Mouse (Mus musculus): ENCODE results near the gene Htr2b. TPM values are rescaled to one million over a fixed set of nuclear protein-coding genes. Genes with fewer than 3 reads are reported as not detected.

The Htr2b gene
- polyA plus RNA-seq (2012), result not detected in 2 replicates

GRCm38 (mm10) chr1:86111779-86112178 lies at the start of gene Htr2b:
Htr2b (minus strand) TSS chr1:86111970.
- TF ChIP-seq GATA1 (IDR thresholded peaks at IDR 0.05; ENCODE audit: low read length), result no peak

- no peak for TF ChIP-seq GATA1 (IDR thresholded peaks at IDR 0.05; ENCODE audit: low read length)
Measured at GRCm38 (mm10) chr1:86161061-86161460, 49.3 kb upstream of the Htr2b start.

DNA sequence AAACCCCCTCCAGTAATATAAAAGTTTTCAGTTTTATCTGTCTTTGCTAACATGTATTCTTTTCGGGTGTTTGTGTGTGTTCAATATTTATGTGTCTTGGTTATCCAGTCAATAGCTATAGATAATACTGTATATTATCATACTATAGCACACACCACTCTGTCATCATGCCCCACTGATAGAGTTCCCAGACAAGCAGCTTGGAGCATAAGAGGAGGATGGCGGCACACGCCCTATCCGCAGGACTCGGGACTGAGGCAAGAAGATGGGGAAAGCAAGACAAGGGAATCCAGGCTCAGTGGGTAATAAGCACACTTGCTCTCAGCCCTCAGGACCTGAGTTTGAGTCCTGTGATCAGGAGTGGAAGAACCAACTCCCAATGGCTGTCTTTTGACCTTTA lies 48.7 kb upstream of the Htr2b start:
- TF ChIP-seq GATA1 (IDR thresholded peaks at IDR 0.05; ENCODE audit: low read length), result no peak

DNA sequence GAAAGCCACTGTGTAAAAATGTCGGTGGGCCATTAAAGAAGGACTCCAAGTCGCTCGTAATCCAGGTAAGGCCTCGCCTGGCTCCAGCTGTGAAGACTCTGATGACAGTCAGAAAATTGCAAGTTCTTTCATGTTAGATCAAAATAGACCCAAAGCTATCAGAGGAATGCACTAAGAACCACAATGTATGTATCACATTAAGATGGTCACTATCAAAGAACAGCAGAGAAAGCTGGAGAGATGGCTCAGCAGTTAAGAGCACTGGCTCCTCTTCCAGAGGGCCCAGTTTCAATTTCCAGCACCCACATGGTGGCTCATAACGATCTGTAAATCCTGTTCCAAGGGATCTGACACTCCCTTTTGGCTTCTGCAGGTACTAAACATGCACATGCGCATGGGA lies 48.3 kb upstream of the Htr2b start:
- no peak for TF ChIP-seq GATA1 (IDR thresholded peaks at IDR 0.05; ENCODE audit: low read length)

GRCm38 (mm10) chr1:86156595-86156994 lies 44.8 kb upstream of the Htr2b start:
- no peak for TF ChIP-seq GATA1 (IDR thresholded peaks at IDR 0.05; ENCODE audit: low read length)

DNA sequence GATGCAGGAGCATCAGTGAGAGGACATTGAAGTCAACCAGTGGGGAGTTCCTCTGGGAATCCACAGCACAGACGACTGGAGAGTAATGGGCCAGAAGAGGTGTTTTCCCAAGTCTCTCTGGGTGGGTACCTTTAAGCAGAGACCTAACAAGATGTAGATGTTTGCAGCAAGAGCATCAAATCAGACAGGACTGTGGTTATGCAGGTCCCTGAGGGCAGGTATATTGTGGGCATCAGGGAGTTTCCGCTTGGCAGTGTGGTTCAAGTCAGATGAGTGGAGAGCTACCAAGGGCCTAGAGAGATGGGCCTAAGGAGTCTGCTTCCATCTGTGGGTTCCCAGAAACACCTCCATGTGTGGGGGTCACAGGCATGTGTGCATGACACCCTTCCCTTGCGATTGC lies 44.3 kb upstream of the Htr2b start:
- TF ChIP-seq GATA1 (IDR thresholded peaks at IDR 0.05; ENCODE audit: low read length), result no peak

DNA sequence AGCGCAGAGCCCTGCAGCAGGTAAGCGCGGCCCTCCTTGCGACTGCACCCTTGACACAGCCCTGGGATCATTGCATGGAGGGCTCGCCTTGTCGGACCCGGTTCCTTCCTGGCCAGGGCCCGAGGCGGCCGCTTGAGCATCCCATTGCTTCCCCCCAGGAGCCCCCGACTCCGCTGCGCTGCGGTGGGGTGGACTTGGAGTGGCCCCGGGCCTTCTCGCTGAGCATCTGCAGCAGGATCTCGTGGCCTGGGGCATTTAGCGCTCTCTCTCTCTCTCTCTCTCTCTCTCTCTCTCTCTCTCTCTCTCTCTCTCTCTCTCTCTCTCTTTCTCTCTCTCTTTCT lies 43.0 kb upstream of the Htr2b start:
- TF ChIP-seq GATA1 (IDR thresholded peaks at IDR 0.05; ENCODE audit: low read length), result no peak

DNA sequence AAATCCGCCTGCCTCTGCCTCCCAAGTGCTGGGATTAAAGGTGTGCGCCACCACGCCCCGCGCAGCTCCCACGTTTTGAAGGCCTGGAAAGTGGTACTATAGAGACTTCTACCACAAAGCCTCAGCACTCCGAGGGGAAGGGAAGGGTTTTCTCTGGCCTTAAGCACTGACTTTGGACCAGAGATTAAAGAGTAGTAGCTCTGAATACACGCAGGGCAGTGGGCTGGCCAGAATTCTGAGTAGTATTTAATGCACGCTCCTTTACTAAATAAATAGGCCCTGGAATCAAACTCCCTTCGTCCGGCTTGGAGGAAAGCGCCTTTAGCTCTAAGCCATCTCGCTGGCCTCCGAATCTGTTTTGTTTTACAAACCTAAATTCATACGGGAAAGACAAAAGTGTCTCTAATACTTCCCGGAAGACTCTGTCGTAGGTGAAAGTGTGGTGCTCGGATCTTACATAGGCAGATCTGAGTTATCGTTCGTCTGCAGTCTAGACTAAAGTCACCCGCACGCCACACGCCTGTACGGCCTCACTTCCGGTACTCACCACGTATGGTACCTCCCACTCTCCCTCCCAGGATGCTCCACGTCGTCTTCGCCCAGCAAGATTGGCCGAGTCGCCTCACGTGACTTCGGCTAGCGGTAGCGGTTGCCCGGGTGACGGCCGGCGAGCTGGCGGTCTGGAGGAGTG lies 42.5 kb upstream of the Htr2b start, which contains the start of gene Armc9:
Gene Armc9 (plus strand): TSS at position 648 of the 691 bp plus-strand sequence.
- no peak for TF ChIP-seq GATA1 (IDR thresholded peaks at IDR 0.05; ENCODE audit: low read length)

- no peak for TF ChIP-seq GATA1 (IDR thresholded peaks at IDR 0.05; ENCODE audit: low read length)
Measured at GRCm38 (mm10) chr1:86152618-86153017, 40.8 kb upstream of the Htr2b start.

DNA sequence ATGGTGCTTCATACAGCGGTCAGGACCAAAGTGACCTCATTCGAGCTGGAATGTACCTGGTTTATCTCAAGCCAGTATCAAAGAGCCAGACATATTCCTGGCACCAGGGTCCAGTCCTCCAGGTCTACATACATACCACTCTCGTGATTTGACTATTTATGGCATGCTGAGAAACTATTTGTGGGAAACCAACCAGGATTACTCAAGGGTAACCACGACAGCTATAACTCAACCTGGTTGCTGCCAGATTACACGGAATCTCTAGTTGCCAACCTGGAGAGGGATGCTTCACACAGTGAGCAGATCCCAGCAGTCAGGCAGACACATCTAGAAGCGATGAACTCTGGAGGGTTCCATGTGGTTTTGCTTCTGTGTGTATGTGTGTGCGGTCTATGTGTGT lies 39.6 kb upstream of the Htr2b start:
- no peak for TF ChIP-seq GATA1 (IDR thresholded peaks at IDR 0.05; ENCODE audit: low read length)

GRCm38 (mm10) chr1:86150929-86151328 lies 39.2 kb upstream of the Htr2b start:
- no peak for TF ChIP-seq GATA1 (IDR thresholded peaks at IDR 0.05; ENCODE audit: low read length)

- no peak for TF ChIP-seq GATA1 (IDR thresholded peaks at IDR 0.05; ENCODE audit: low read length)
Measured at GRCm38 (mm10) chr1:86148161-86148560, 36.4 kb upstream of the Htr2b start.

GRCm38 (mm10) chr1:86147557-86147956 lies 35.8 kb upstream of the Htr2b start:
- no peak for TF ChIP-seq GATA1 (IDR thresholded peaks at IDR 0.05; ENCODE audit: low read length)

GRCm38 (mm10) chr1:86146293-86146692 lies 34.5 kb upstream of the Htr2b start:
- TF ChIP-seq GATA1 (IDR thresholded peaks at IDR 0.05; ENCODE audit: low read length), result no peak

- TF ChIP-seq GATA1 (IDR thresholded peaks at IDR 0.05; ENCODE audit: low read length), result no peak
Measured at GRCm38 (mm10) chr1:86144001-86144944, 32.5 kb upstream of the Htr2b start.

DNA sequence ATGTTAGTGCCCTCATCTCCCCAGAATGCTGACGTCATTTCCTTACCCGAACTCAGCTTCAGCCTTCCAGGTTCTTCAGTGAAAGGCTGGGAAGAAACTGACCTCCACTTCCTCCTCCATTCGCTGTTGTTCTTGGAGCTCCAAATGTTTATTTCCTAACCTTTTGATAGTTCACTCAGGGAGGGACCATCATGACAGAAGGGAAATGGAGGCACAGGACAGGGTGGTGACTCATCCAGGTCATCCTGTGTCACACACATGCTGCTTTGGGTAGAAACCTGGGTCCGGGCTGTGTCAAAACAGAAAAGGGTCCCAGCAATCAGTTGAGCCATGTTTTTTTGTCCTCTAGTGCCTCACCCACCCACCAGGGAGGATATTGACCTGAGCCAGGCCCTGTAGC lies 31.4 kb upstream of the Htr2b start:
- TF ChIP-seq GATA1 (IDR thresholded peaks at IDR 0.05; ENCODE audit: low read length), result no peak

DNA sequence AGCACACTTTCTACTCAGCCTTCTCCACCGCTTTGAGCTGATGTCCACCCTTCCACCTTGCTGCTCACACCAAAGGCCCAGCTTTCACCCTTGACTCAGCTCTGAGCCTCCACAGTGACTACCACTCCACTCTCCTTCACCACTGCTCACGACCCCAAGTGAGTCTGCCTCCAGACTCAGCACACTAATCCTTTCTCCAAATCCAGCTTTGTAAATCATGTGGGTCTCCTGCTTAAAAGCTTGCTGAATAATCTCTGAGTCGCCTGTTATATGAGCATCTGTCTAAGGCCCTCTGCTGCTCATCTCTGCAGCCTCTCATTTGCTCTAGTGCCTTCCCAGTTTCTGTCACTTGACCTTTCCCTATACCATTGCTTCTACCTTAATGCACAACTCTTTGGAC lies 29.3 kb upstream of the Htr2b start:
- TF ChIP-seq GATA1 (IDR thresholded peaks at IDR 0.05; ENCODE audit: low read length), result no peak
